Mouse (Mus musculus): ENCODE data around the gene Cacng1.

The Cacng1 gene

GRCm38 (mm10) chr11:107707897-107708610 is 8.3 kb downstream of the Cacng1 start:
- in situ Hi-C loops (cut with MboI, MseI): no loop called here

- in situ Hi-C loops (cut with MboI, MseI): no loop called here
Measured at GRCm38 (mm10) chr11:107705476-107706074, 10.7 kb downstream of the Cacng1 start.

- in situ Hi-C loops (cut with MboI, MseI): no loop called here
Measured at GRCm38 (mm10) chr11:107705060-107705459, 11.3 kb downstream of the Cacng1 start.

- in situ Hi-C loops (cut with MboI, MseI): no loop called here
Measured at GRCm38 (mm10) chr11:107703272-107704134, 12.8 kb downstream of the Cacng1 start.

GRCm38 (mm10) chr11:107699967-107700366 is 16.4 kb downstream of the Cacng1 start:
- in situ Hi-C loops (cut with MboI, MseI): no loop called here

DNA sequence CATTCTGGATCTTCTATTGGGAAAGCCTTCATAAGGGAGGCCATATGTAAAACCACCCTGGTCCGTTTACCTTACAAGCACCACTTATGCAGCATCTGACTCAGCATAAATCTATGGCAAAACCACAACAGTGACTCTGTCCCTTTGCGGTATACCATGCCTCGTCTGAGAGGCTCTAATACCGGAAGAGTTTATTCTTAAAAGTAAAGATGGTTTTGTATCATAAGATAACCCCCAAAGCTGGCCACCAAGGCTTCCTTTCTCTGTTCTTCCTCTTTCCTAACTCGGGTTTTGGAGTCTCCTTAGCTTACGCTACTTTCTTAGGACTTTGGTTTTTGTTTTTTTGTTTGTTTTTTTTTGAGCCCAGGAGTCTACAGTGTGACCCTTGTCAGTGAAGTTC is 23.0 kb downstream of the Cacng1 start:
- in situ Hi-C loops (cut with MboI, MseI): no loop called here

GRCm38 (mm10) chr11:107691569-107691968 is 24.8 kb downstream of the Cacng1 start:
- in situ Hi-C loops (cut with MboI, MseI): no loop called here

DNA sequence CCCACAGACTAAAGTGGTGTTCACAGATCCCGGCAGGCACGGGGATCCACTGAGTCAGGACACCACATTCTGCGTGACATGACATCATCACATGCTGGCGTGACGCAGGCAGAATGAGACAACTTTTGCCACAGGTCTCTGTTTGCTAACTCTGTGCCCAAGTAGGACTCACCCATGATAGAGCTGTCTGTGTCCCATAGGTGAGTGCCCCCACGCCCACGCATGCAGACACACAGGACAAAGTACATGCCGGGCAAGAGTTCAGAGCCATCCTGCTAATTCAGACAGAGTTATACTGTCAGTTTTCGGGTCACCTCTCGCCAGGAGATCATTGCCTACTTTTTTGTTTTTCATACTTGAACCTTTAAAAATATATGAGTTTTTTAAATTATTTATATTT is 27.8 kb downstream of the Cacng1 start:
- in situ Hi-C loops (cut with MboI, MseI): no loop called here

- in situ Hi-C loops (cut with MboI, MseI): no loop called here
Measured at GRCm38 (mm10) chr11:107686290-107686689, 30.0 kb downstream of the Cacng1 start.

GRCm38 (mm10) chr11:107683544-107684465 is 32.5 kb downstream of the Cacng1 start:
- in situ Hi-C loops (cut with MboI, MseI): no loop called here

- in situ Hi-C loops (cut with MboI, MseI): no loop called here
Measured at GRCm38 (mm10) chr11:107682694-107683355, 33.5 kb downstream of the Cacng1 start.

DNA sequence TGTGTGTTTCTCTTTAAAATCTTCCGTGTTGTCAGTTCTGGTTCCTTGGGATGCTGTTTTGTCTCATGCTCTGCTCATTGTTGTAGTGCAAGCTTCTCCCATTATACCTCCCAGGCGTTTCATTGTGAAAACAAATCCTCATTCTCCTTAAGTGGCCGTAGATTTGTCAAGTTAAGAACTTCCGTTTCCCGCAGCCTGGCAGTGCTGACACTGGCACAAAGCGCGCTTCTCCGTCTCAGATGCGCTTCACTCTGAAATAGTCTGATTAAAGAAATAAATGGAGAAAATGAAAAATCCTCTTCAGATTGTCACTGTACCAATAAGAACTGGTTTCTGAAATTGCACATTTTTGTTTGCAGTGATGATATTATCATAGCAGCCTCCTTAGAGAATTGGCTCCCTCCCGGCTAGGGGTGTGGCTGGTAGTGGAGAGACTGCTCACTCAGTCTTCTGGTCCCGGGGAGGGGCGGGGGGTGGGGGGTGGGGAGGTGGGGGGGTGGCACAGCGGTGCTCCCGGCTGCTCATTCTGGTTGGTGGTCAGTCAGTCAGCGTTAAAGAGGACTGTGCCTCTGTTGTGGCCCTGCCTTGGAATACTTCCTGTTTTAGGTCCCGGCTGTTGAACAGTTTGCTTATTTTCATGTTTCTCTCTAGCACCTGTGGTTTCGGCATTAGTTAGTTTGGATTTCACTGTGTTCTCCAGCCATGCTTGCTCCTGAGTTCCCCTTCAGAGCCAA is 39.9 kb downstream of the Cacng1 start:
- in situ Hi-C loops (cut with MboI, MseI): no loop called here

GRCm38 (mm10) chr11:107675246-107675645 is 41.1 kb downstream of the Cacng1 start:
- in situ Hi-C loops (cut with MboI, MseI): no loop called here

DNA sequence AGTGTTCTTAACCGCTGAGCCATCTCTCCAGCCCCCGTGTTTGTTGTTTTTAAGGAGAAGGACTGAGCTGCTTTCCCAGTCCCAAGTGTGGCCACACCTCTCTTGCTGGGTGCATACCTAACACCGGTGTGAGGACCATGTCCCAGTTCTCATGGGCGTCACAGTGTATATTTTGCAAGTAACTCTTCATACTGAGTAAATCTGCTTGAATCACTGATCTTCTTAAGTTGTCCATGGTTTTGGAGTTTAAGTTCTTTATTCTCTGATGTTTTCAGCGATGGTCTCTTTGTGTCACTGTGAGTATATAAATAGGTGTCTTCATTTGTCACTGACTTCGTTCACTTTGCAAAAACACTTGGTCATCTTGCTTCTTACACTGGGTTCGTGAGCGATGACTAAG is 41.7 kb downstream of the Cacng1 start:
- in situ Hi-C loops (cut with MboI, MseI): no loop called here

GRCm38 (mm10) chr11:107674006-107674405 is 42.3 kb downstream of the Cacng1 start:
- in situ Hi-C loops (cut with MboI, MseI): no loop called here

DNA sequence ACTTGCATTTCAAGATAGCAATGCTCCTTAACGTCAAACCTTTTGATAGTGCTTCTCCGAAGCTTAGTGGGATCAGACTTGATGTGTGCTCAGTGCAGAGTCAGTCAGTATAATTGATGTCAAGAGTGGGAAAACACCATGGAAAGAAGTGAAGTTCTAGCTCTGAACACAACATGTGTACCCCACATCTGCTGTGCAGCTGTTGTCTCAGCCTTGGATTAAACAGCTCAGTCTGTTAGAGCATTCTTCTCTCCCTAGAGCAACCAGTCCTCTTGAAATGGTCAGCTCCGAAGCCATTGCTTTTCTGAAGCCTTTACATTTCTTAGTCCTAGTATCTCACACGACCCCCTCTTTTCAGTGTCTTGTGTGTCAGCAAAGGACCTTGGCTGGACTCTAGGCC is 47.3 kb downstream of the Cacng1 start:
- in situ Hi-C loops (cut with MboI, MseI): no loop called here

- in situ Hi-C loops (cut with MboI, MseI): no loop called here
Measured at GRCm38 (mm10) chr11:107668223-107668622, 48.1 kb downstream of the Cacng1 start.

- in situ Hi-C loops (cut with MboI, MseI): no loop called here
Measured at GRCm38 (mm10) chr11:107667542-107667941, 48.8 kb downstream of the Cacng1 start.

- in situ Hi-C loops (cut with MboI, MseI): no loop called here
Measured at GRCm38 (mm10) chr11:107662666-107663065, 53.7 kb downstream of the Cacng1 start.

GRCm38 (mm10) chr11:107660452-107660851 is 55.9 kb downstream of the Cacng1 start:
- in situ Hi-C loops (cut with MboI, MseI): no loop called here

Data from T-helper 17 cell (primary cell).